Mouse (Mus musculus): ENCODE measurements at regions not wholly inside any gene's neighbourhood (a gene's known extent, or its start where the extent isn't known, plus 50 kb on each side); places are given as distances from the start of the nearest gene placed in this dataset.

DNA sequence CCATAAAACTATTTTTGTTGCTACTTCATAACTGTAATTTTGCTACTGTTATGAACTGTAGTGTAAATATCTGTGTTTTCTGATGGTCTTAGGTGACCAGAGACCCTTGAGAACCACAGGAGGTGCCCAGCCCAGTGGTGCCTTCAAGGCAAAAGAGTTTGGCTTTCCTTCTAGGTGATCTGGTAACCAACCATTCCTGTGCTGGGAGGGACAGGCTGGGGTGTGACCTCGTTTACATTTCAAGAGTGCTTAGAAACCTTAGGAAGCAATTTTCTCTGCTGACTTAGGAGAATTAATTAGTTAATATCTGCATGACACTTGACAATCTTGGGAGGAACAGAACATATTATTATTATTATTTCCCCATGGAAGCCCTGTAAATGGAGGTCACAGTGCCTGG, 111.1 kb upstream of the Hs3st2 start:
- H3K27me3 ChIP-seq: no peaks in the 10 kb centered on the region
- 59% methylated on average over 1 of the region's 1 CpGs for WGBS
- H3K4me2 ChIP-seq: no peak overlapping the region
- no peak overlapping the region for H3K4me3 ChIP-seq
- H3K36me3 ChIP-seq: no peaks in the 10 kb centered on the region
- no peaks in the 10 kb centered on the region for H3K4me1 ChIP-seq (replicated peaks)
- no peak overlapping the region for H3K9ac ChIP-seq
- no peaks in the 10 kb centered on the region for H3K9me3 ChIP-seq
- ATAC-seq (ENCODE audit: low FRiP score): no peak
- H3K27ac ChIP-seq: no peak overlapping the region

DNA sequence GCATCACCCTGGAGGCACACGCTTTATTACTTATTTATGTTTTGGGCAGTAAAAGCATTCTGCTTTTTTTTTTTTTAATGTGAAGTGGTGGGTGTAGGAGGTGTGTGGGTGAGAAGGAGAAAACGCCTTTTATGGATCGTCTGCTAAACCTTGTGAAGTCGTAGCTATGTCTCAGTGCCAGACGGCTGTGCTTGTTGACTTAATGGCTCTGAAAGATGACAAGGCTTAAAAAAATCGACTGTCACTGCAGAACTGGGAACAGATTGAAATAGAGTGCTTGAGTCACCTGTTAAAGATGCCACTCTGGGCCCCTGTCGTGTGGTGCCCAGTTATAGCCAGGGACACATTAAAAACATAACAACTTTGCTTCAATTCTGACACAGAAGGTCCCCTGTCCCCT, 109.5 kb upstream of the Hs3st2 start:
- no peak for ATAC-seq (ENCODE audit: low FRiP score)
- H3K4me3 ChIP-seq: no peak overlapping the region
- H3K4me2 ChIP-seq: no peak overlapping the region
- H3K4me1 ChIP-seq (replicated peaks): no peaks in the 10 kb centered on the region
- WGBS: 77% methylated on average over 7 of the region's 7 CpGs
- no peaks in the 10 kb centered on the region for H3K9me3 ChIP-seq
- no peaks in the 10 kb centered on the region for H3K27me3 ChIP-seq
- no peak overlapping the region for H3K27ac ChIP-seq
- H3K9ac ChIP-seq: no peak overlapping the region
- no peaks in the 10 kb centered on the region for H3K36me3 ChIP-seq

DNA sequence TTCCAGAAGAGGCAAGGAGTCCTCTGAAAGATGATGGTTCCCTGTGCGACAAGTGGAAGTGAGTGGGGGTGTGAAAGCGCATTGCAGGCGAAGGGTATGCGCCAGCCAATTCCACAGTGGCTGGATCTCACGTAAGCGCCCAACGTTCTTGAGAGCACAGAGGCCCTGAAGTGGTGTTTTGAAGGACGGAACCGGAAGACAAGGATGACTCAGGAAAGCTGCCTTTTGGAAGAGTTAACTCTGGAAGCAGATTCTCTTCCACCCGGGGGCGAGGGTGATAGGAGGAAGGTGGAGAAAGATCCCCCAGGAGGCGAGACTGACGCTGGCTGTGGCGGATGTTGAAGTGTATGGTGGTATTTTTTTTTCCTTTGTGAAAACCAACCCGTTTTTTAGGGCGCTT, 101.9 kb upstream of the Hs3st2 start:
- 90% methylated on average over 16 of the region's 16 CpGs for WGBS
- ATAC-seq (ENCODE audit: low FRiP score): no peak
- Histone ChIP-seq H3K4me3 (no peak overlapping the region), H3K27me3 (no peaks in the 10 kb centered on the region), H3K36me3 (no peaks in the 10 kb centered on the region), H3K27ac (no peak overlapping the region), H3K4me1 (replicated peaks) (no peaks in the 10 kb centered on the region), H3K4me2 (no peak overlapping the region), H3K9me3 (0 out of 2 replicates have a peak, but pooled peaks cover 3% of the 10 kb centered on the region), H3K9ac (no peak overlapping the region)

DNA sequence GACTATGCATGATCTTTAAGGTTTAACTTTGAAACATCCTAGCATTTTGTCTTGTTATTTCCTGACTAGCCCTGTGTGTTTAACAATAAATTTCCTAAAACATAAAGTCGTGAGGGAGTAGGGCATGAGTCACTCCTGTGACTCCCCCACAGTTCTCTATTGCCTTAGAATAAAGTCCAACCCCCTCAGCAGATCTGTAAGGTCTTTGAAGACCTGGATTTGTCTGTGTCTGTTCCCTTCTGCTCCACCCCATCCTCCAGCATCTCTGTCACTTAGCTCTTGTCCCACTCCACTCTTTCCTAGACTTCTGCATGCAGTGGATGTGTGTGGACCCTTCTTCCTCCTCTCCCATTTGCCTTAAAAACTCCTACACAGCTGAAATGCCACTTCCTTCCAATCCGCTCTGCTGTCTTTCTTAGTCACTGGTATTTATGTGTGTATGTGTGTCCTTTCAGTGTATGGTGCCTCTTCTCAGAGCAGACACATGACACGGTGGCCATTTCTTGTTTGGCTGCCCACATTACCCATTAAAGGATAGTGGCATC, 95.4 kb upstream of the Hs3st2 start:
- 0 out of 2 replicates have a peak, but pooled peaks cover 3% of the 10 kb centered on the region for H3K9me3 ChIP-seq
- no peaks in the 10 kb centered on the region for H3K36me3 ChIP-seq
- no peaks in the 10 kb centered on the region for H3K4me1 ChIP-seq (replicated peaks)
- ATAC-seq (ENCODE audit: low FRiP score): no peak
- H3K27me3 ChIP-seq: no peaks in the 10 kb centered on the region
- 87% methylated on average over 3 of the region's 3 CpGs for WGBS
- no peak overlapping the region for H3K4me3 ChIP-seq
- H3K9ac ChIP-seq: no peak overlapping the region
- H3K27ac ChIP-seq: no peak overlapping the region
- no peak overlapping the region for H3K4me2 ChIP-seq

DNA sequence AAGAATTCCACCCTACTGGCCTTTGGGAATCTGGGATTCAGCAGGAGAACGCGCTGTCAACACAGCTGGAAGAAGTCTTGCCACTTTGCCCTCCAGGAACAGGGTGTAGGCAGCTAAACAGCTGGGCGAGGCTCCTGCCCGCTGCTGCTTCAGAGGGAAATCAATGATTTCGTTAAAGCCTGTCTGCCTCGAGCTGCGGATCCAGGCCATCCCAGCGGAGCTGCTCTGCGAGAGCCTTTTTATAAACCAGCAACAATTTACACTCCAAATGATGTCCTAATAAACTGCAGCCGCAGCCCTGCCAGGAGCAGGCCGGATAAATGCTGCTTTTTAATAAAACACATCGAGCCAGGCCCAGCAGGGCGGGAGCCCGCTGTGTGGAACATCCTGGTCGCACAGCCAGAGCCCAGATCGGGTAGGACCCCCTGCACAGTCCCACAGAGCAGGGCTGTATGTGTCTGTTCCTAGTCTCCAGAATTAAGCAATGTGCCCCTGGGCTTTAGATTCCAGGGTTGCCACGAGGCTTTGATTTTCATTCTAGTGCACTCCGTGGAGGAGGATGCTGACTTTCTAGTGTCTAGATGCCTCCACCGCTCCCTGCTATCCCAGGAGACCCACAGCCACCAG, 78.6 kb upstream of the Hs3st2 start:
- Histone ChIP-seq H3K4me2 (peak overlapping the region; percentile 44), H3K27ac (peak overlapping the region; percentile 52), H3K27me3 (no peaks in the 10 kb centered on the region), H3K4me1 (replicated peaks) (peaks cover 11% of the 10 kb centered on the region), H3K36me3 (no peaks in the 10 kb centered on the region), H3K9ac (peak overlapping the region; percentile 55), H3K9me3 (no peaks in the 10 kb centered on the region), H3K4me3 (0 out of 2 replicates have a peak overlapping the region, but pooled peaks have one; percentile 4)
- 9% methylated on average over 19 of the region's 19 CpGs for WGBS
- ATAC-seq (ENCODE audit: low FRiP score): peak; percentile 69; the same call in 1 of the 2 replicates

DNA sequence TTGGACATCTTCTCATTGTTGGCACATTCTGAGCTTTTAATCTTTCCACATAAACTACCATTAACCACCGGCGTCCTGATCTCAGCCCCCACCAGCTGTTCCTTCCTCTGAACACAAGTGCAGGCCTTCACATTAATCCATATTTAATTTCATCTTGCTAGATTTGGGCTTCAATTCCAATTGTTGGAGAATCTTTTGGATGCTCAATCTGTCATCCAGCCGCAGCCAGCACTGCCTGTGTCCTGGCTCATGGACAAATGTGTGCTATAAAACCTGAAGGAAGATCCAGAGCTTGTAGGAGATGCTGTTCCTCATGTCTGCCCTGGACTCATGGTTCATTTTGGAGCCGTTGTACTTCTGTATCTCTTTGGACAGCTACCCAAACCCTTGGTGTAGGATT, 77.1 kb upstream of the Hs3st2 start:
- Histone ChIP-seq H3K4me2 (no peak overlapping the region), H3K27me3 (no peaks in the 10 kb centered on the region), H3K36me3 (no peaks in the 10 kb centered on the region), H3K4me1 (replicated peaks) (peaks cover 11% of the 10 kb centered on the region), H3K9ac (no peak overlapping the region), H3K27ac (no peak overlapping the region), H3K9me3 (no peaks in the 10 kb centered on the region), H3K4me3 (no peak overlapping the region)
- WGBS: 86% methylated on average over 4 of the region's 4 CpGs
- ATAC-seq (ENCODE audit: low FRiP score): no peak

DNA sequence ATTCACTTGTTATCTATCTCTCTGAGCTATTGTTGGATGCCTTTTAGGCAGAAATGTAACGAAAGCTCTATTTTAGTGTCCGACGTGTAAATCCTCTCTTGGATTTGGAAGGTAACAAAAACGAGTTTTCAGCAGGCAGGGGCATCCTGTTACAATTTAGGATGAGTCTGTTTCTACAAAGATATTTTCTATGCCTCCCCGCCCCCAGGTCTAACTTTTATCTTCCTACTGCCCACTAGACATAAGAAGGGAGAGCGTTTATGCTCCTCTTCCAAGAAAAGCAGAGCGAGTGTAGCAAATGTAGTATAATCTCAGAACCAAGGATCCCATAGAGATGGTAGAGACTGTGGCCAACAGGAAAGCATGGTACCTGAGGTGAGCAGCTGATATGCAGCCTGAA, 62.4 kb upstream of the Hs3st2 start:
- Histone ChIP-seq H3K4me1 (replicated peaks) (no peaks in the 10 kb centered on the region), H3K4me3 (no peak overlapping the region), H3K9ac (no peak overlapping the region), H3K9me3 (no peaks in the 10 kb centered on the region), H3K36me3 (no peaks in the 10 kb centered on the region), H3K27ac (no peak overlapping the region), H3K27me3 (no peaks in the 10 kb centered on the region), H3K4me2 (no peak overlapping the region)
- whole genome bisulfite sequencing: 85% methylated on average over 7 of the region's 7 CpGs
- no peak for ATAC-seq (ENCODE audit: low FRiP score)

DNA sequence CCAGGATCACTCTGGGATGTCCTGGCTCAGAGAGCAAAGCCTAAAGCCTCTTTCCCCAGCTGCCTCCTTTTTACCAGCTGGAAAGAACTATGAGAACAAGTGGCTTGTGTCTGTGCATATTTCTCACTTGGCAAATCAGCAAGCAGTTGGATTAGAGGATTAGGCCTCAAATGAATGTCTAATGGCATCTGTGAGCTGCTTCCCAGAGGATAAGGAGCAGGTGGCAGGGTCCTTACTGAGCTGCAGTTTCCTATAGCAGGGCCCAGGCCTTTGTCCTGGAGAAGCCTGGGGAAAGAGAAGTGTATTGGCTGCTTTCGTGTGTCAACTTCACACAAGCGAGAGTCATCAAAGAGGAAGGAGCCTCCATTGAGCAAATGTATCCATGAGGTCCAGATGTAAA, 59.1 kb upstream of the Hs3st2 start:
- 67% methylated on average over 2 of the region's 2 CpGs for WGBS
- Histone ChIP-seq H3K9me3 (no peaks in the 10 kb centered on the region), H3K27me3 (no peaks in the 10 kb centered on the region), H3K4me1 (replicated peaks) (no peaks in the 10 kb centered on the region), H3K4me3 (no peak overlapping the region), H3K27ac (no peak overlapping the region), H3K36me3 (no peaks in the 10 kb centered on the region), H3K4me2 (no peak overlapping the region), H3K9ac (no peak overlapping the region)
- no peak for ATAC-seq (ENCODE audit: low FRiP score)

DNA sequence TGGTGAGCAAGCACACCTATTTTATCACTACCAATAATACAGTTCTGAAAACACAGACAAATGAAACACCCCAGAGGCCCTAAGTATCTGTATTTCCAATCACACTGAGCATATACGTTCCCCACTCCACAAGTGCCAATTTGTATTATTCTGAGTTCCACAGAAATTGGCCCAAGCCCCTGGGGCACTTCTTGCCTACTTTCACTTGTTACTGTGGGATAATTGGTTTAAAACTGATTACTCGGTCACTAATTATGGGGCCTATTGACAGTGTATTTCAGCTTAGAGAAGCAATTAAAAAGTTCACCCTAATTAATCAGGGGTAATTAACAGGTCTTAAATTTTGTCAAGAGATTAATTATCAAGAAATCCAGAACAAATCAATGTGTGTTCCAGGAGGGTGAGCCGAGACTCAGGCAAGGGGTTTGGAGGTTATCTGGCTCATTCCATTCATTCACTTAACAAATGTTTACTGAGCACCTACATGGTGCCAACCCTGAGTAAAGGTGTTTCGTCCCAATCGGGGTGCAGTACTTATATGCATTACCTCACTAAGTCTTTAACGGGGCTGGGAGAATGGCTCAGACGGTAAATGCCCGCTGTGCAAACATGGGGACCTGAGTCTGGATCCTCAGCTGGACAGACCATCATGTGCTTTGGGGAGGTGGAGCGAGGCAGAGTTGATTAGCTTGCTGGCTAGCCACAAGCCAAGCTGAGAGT, 56.1 kb upstream of the Hs3st2 start:
- H3K9me3 ChIP-seq: no peaks in the 10 kb centered on the region
- no peak overlapping the region for H3K9ac ChIP-seq
- no peaks in the 10 kb centered on the region for H3K36me3 ChIP-seq
- H3K27me3 ChIP-seq: no peaks in the 10 kb centered on the region
- peaks cover 5% of the 10 kb centered on the region; the same call in 1 of the 2 replicates for H3K4me1 ChIP-seq (replicated peaks)
- H3K4me3 ChIP-seq: no peak overlapping the region
- 87% methylated on average over 9 of the region's 9 CpGs for WGBS
- no peak for ATAC-seq (ENCODE audit: low FRiP score)
- no peak overlapping the region for H3K27ac ChIP-seq
- H3K4me2 ChIP-seq: no peak overlapping the region

DNA sequence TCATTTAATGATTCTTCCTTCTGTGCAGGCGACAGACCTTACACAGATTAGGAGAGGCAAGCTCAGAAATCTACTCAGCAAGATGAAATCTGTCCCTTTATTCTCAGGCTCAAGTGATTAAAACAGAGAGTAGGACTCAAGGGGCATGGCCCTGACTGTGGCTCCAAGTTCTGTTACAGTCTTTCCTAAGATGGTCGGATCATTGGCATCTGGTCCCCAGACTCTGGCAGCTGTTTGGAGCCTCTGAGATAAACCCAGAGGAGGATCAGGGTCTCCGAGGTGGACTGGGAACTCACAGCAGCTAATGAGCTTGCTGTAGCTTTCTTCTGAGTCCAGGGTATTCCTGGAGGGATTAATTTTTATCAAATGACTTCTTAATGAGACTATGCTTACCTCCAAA, 51.7 kb upstream of the Hs3st2 start:
- H3K4me3 ChIP-seq: no peak overlapping the region
- no peaks in the 10 kb centered on the region for H3K27me3 ChIP-seq
- H3K4me2 ChIP-seq: no peak overlapping the region
- no peak for ATAC-seq (ENCODE audit: low FRiP score)
- H3K9ac ChIP-seq: no peak overlapping the region
- WGBS: 58% methylated on average over 3 of the region's 3 CpGs
- no peaks in the 10 kb centered on the region for H3K9me3 ChIP-seq
- H3K27ac ChIP-seq: no peak overlapping the region
- no peaks in the 10 kb centered on the region for H3K36me3 ChIP-seq
- H3K4me1 ChIP-seq (replicated peaks): peaks cover 5% of the 10 kb centered on the region; the same call in 1 of the 2 replicates
